Mouse (Mus musculus): ENCODE measurements at regions not wholly inside any gene's neighbourhood (a gene's known extent, or its start where the extent isn't known, plus 50 kb on each side); places are given as distances from the start of the nearest gene placed in this dataset.

DNA sequence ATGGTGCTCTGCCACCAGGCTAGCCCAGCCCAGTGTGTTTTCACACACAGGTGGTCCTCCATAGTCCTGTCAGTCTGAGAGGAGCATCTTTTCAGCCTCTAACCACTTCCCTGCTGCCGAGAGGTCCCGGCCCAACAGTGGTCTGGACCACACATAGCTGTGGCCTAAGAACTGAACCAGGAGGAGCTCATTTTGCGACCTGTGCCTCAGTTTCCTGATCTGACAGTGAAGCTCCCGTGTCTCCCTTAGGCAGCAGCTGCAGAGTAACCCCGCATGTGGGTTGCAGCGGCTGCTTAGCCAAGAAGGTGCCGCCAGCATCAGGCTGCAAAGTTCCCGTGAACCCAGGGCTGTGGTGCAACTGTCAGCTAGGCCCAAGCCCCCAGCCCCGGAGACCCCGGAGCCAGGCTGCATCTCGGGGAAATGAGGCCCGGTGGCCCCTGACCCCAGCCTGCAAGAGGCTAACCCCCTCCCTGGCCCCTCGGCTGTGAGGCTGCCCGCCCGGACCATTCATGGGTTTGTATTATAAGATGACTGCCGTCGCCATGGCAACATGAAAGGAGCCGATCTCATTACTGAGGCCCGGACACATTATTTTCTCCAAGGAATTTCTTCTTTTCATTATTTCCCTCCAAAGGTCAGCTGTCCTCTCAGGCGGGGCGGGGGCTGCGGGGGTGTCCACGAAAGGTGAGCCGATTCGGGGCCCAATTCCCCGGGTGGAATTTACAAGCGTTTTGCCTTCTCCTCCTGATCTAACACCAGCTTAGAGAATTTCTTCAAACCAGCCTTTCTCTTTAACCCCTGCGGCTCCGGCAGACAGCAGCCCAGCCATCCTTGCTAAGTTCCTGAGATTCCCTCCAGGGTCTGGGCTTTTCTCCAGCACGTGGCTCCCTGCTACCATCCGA, 152.6 kb upstream of the Gm26897 start:
- ATAC-seq, result peak; percentile 71
- no peaks in the 10 kb centered on the region for H3K36me3 ChIP-seq (ENCODE audit: control insufficient read depth, insufficient read depth)
- under 1% methylated on average over 31 of the region's 31 CpGs for WGBS
- H3K27me3 ChIP-seq (replicated peaks; ENCODE audit: control insufficient read depth, insufficient read depth, low read length), result no peaks in the 10 kb centered on the region
- peak overlapping the region; percentile 64 for H3K4me2 ChIP-seq (ENCODE audit: low read length)
- no peaks in the 10 kb centered on the region for H3K9me3 ChIP-seq (ENCODE audit: control insufficient read depth, low read length)
- peaks cover 52% of the 10 kb centered on the region for H3K4me1 ChIP-seq (replicated peaks; ENCODE audit: control insufficient read depth, insufficient read depth, low read length)
- H3K9ac ChIP-seq (replicated peaks; ENCODE audit: low read depth, low read length), result peak overlapping the region; percentile 49
- H3K4me3 ChIP-seq (replicated peaks; ENCODE audit: low read length), result peak overlapping the region; percentile 42
- peak overlapping the region; percentile 84 for H3K27ac ChIP-seq (ENCODE audit: low read length)

DNA sequence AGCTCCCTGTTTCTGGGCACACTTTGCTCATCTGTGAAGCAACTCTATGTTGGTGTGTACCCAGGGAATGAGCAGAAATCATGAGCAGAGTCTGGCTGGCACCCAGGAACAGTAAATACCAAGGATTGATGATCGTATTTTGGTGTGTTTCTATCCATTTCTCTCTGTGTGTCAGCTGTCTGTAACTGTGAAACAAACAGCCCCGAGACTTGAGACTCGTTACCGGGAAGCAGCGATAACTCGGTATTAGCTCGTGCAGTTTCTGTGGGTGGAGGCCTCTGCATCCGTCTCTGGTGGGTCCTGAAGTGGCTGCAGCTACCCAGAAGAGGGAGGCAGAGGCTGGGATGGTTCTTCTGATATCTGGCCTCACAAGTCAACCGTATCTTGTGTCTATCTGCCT, 151.7 kb upstream of the Gm26897 start:
- Histone ChIP-seq H3K4me3 (replicated peaks; ENCODE audit: low read length) (peak overlapping the region; percentile 42), H3K27ac (ENCODE audit: low read length) (peak overlapping the region; percentile 84), H3K9ac (replicated peaks; ENCODE audit: low read depth, low read length) (peak overlapping the region; percentile 49; the same call in 1 of the 2 replicates), H3K9me3 (ENCODE audit: control insufficient read depth, low read length) (no peaks in the 10 kb centered on the region), H3K27me3 (replicated peaks; ENCODE audit: control insufficient read depth, insufficient read depth, low read length) (no peaks in the 10 kb centered on the region), H3K4me2 (ENCODE audit: low read length) (peak overlapping the region; percentile 64), H3K4me1 (replicated peaks; ENCODE audit: control insufficient read depth, insufficient read depth, low read length) (peaks cover 48% of the 10 kb centered on the region), H3K36me3 (ENCODE audit: control insufficient read depth, insufficient read depth) (no peaks in the 10 kb centered on the region)
- 10% methylated on average over 9 of the region's 9 CpGs for WGBS
- ATAC-seq, result peak; percentile 7; the same call in 1 of the 2 replicates

DNA sequence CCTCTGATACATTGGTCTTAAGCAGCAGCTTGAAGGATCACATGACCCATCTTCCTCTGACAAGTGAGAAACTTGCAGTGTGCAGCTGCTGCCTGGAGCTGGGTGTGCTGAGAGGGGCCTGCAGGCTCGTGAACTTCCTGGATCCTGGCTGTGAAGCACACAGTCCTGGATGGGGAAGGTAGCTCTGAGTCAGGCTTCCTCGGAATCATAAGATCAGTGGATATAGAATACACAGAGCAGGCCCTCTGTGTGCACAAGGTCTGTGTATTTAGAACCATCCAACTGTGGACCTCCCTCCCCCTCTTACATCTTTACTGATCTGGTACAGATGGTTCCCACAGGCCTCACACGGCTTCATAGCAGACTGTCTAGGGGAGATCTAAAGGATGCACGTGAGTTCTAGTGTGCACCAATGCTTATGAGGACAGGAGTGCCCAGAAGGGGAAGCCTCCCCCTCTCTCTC, 143.1 kb upstream of the Gm26897 start:
- Histone ChIP-seq H3K4me1 (replicated peaks; ENCODE audit: control insufficient read depth, insufficient read depth, low read length) (peaks cover 29% of the 10 kb centered on the region), H3K4me3 (replicated peaks; ENCODE audit: low read length) (no peak overlapping the region), H3K9ac (replicated peaks; ENCODE audit: low read depth, low read length) (no peak overlapping the region), H3K27ac (ENCODE audit: low read length) (peak overlapping the region; percentile 66), H3K36me3 (ENCODE audit: control insufficient read depth, insufficient read depth) (no peaks in the 10 kb centered on the region), H3K4me2 (ENCODE audit: low read length) (no peak overlapping the region), H3K27me3 (replicated peaks; ENCODE audit: control insufficient read depth, insufficient read depth, low read length) (no peaks in the 10 kb centered on the region), H3K9me3 (ENCODE audit: control insufficient read depth, low read length) (no peaks in the 10 kb centered on the region)
- 11% methylated on average over 4 of the region's 4 CpGs for WGBS
- ATAC-seq, result peak; percentile 75

DNA sequence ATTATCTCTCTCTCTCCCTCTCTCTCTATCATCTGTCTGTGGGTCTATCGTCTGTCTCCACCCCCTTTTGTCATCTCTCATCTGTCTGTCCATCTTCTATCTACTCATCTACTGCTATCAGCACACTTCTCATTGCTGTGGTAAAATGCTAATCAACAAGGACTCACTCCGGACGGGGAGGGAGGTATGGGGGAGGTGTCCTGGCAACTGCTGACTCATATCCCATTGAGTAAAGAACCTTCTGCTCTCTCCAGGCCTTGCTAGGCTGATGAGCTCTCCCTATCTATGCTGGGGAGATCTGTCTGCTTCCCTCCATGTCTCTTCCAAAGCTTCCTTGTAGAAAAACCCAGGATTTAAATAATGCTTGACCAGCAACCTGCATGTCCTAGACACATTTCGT, 140.9 kb upstream of the Gm26897 start:
- ATAC-seq, result no peak

DNA sequence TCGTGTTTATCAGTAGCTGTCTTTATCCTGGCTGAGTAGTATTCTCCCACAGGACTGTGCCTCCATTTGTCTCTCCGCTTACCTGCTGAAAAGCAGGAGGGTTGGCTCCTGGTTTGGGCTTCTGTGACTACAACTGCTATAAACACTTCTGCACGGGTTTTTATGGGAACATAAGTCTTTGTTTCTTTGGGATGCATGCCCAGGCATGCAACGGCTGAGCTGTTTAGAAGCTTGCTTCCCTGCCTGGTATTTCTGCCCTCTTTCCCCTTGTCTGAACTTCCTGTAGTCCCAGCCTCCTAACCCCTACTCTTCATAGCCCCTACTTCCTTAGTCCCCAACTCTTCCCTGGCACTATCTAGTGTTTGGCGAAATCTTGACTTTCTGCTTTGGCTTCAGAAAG, 139.6 kb upstream of the Gm26897 start:
- WGBS, result 69% methylated on average over 5 of the region's 5 CpGs
- Histone ChIP-seq H3K4me1 (replicated peaks; ENCODE audit: control insufficient read depth, insufficient read depth, low read length) (peaks cover 54% of the 10 kb centered on the region), H3K4me2 (ENCODE audit: low read length) (no peak overlapping the region), H3K4me3 (replicated peaks; ENCODE audit: low read length) (no peak overlapping the region), H3K9ac (replicated peaks; ENCODE audit: low read depth, low read length) (no peak overlapping the region), H3K27ac (ENCODE audit: low read length) (peak overlapping the region; percentile 80), H3K27me3 (replicated peaks; ENCODE audit: control insufficient read depth, insufficient read depth, low read length) (no peaks in the 10 kb centered on the region), H3K9me3 (ENCODE audit: control insufficient read depth, low read length) (no peaks in the 10 kb centered on the region), H3K36me3 (ENCODE audit: control insufficient read depth, insufficient read depth) (no peaks in the 10 kb centered on the region)
- no peak for ATAC-seq

More for the DNA sequence above, 140.9 kb upstream of the Gm26897 start:
- H3K27me3 ChIP-seq (replicated peaks; ENCODE audit: control insufficient read depth, insufficient read depth, low read length), result no peaks in the 10 kb centered on the region
- H3K4me2 ChIP-seq (ENCODE audit: low read length), result no peak overlapping the region
- no peaks in the 10 kb centered on the region for H3K36me3 ChIP-seq (ENCODE audit: control insufficient read depth, insufficient read depth)
- H3K4me3 ChIP-seq (replicated peaks; ENCODE audit: low read length), result no peak overlapping the region
- H3K4me1 ChIP-seq (replicated peaks; ENCODE audit: control insufficient read depth, insufficient read depth, low read length), result peaks cover 43% of the 10 kb centered on the region
- WGBS, result 68% methylated on average over 4 of the region's 4 CpGs
- H3K9ac ChIP-seq (replicated peaks; ENCODE audit: low read depth, low read length), result no peak overlapping the region
- H3K9me3 ChIP-seq (ENCODE audit: control insufficient read depth, low read length), result no peaks in the 10 kb centered on the region
- no peak overlapping the region for H3K27ac ChIP-seq (ENCODE audit: low read length)

DNA sequence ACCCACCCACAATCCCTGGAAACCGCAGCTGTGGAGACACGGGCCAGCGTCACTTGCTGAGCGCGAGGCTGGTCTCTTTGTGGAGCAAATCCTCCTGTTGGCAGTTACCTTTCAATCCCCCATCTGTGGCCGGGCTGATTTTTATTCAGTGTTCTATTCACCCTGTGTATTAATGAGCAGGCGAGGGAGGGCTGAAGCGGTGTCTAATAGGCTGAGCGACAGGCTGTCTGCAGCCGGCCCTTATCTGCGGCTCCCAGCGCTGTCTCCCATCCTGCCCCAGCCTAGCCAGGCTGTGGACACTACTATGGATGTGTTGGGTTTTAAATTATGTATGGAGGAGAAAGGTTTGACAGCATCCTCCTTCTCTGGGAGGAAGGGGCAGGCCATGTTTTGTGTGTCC, 138.3 kb upstream of the Gm26897 start:
- ATAC-seq, result peak; percentile 91
- Histone ChIP-seq H3K9me3 (ENCODE audit: control insufficient read depth, low read length) (no peaks in the 10 kb centered on the region), H3K4me3 (replicated peaks; ENCODE audit: low read length) (no peak overlapping the region), H3K27me3 (replicated peaks; ENCODE audit: control insufficient read depth, insufficient read depth, low read length) (no peaks in the 10 kb centered on the region), H3K27ac (ENCODE audit: low read length) (peak overlapping the region; percentile 80), H3K4me1 (replicated peaks; ENCODE audit: control insufficient read depth, insufficient read depth, low read length) (peaks cover 52% of the 10 kb centered on the region), H3K9ac (replicated peaks; ENCODE audit: low read depth, low read length) (0 out of 2 replicates have a peak overlapping the region, but pooled peaks have one; percentile 12), H3K4me2 (ENCODE audit: low read length) (no peak overlapping the region), H3K36me3 (ENCODE audit: control insufficient read depth, insufficient read depth) (no peaks in the 10 kb centered on the region)
- WGBS, result 2% methylated on average over 12 of the region's 12 CpGs

DNA sequence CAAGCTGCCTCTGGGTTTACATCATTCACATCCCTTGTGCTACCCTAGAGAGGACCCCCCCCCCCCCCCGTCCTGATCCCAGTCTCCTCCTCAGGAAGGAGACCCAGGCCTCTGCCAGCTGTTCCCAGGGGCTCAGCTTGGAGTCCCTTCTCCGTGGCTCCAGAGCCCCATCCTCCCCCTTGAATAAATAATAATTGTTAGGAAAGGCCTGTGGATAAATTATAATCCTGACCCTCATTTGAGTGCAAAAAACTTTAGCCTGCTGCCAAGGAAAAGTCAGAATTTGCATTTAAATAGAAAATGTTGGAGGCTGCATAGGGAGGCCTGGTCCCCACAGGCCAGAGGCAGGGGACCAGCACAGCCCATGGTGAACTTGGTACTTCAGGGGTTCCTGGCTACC, 136.0 kb upstream of the Gm26897 start:
- H3K9me3 ChIP-seq (ENCODE audit: control insufficient read depth, low read length), result no peaks in the 10 kb centered on the region
- no peak overlapping the region for H3K4me2 ChIP-seq (ENCODE audit: low read length)
- WGBS, result 9% methylated on average over 2 of the region's 2 CpGs
- no peak overlapping the region for H3K4me3 ChIP-seq (replicated peaks; ENCODE audit: low read length)
- H3K27ac ChIP-seq (ENCODE audit: low read length), result 0 out of 2 replicates have a peak overlapping the region, but pooled peaks have one; percentile 17
- peaks cover 51% of the 10 kb centered on the region for H3K4me1 ChIP-seq (replicated peaks; ENCODE audit: control insufficient read depth, insufficient read depth, low read length)
- no peak for ATAC-seq
- no peak overlapping the region for H3K9ac ChIP-seq (replicated peaks; ENCODE audit: low read depth, low read length)
- no peaks in the 10 kb centered on the region for H3K27me3 ChIP-seq (replicated peaks; ENCODE audit: control insufficient read depth, insufficient read depth, low read length)
- no peaks in the 10 kb centered on the region for H3K36me3 ChIP-seq (ENCODE audit: control insufficient read depth, insufficient read depth)

DNA sequence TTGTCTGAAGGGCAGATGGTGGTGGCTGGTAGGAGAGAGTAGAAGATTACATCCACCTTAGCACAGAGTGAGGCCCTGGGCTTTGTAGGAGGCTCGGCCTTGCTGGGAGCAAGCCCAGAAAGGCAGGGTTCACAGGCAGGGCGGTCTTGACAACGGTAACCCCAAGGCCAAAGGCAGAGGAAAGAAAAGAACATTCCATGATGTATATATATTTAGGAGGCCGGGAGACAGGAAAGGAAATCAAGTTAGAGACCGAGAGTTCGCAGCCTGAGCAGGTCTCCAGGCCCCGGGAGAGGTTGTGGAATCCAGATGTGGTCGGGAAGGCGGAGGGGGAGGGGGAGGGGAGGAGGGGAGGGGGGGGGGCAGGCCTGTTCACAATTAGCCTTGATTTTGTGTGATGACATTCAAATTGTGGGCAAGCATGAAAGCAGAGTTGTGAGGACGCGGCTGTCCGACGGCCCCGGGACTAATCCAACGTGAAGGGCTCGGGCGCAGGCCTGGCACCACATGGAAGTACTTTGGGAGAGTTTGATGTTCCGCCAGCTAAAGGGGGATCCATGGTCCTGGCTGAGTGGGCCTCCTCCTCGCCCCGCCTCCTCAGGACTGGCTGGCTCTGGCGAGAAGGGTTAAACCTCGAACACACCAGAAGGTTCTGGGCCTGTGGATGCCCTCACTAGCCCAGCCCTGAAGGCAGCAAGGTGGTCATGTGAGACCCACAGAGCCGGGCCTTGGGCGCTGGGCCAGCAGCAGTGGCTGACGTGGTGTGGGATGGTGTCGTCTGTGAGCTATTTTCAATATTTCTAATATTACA, 131.8 kb upstream of the Gm26897 start:
- H3K27me3 ChIP-seq (replicated peaks; ENCODE audit: control insufficient read depth, insufficient read depth, low read length), result no peaks in the 10 kb centered on the region
- H3K9ac ChIP-seq (replicated peaks; ENCODE audit: low read depth, low read length), result no peak overlapping the region
- no peaks in the 10 kb centered on the region for H3K9me3 ChIP-seq (ENCODE audit: control insufficient read depth, low read length)
- peaks cover 22% of the 10 kb centered on the region for H3K4me1 ChIP-seq (replicated peaks; ENCODE audit: control insufficient read depth, insufficient read depth, low read length)
- 0 out of 2 replicates have a peak, but pooled peaks have one; percentile 15 for ATAC-seq
- 59% methylated on average over 23 of the region's 26 CpGs for WGBS
- H3K27ac ChIP-seq (ENCODE audit: low read length), result no peak overlapping the region
- H3K4me3 ChIP-seq (replicated peaks; ENCODE audit: low read length), result no peak overlapping the region
- no peaks in the 10 kb centered on the region for H3K36me3 ChIP-seq (ENCODE audit: control insufficient read depth, insufficient read depth)
- H3K4me2 ChIP-seq (ENCODE audit: low read length), result no peak overlapping the region

DNA sequence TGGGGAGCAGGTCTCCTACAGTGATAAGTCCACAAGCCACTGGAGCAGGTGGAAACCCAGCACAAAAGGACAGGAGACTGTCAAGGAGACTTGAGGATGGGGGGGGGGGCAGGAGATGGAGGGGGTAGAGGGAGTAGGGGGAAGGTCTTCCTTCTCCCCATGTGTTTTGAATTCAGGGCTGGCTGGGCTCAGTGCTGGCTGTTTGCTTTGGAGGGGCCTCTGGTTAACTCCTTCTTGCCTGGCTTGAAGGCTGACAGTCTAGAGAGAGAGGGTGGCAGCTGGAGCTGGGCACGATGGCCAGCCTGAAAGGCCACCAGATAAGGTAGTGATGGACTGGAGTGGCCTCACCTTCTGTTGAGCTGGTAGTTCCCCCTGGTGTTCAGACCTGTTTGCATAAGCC, 120.0 kb upstream of the Gm26897 start:
- Histone ChIP-seq H3K9me3 (ENCODE audit: control insufficient read depth, low read length) (no peaks in the 10 kb centered on the region), H3K4me2 (ENCODE audit: low read length) (no peak overlapping the region), H3K27me3 (replicated peaks; ENCODE audit: control insufficient read depth, insufficient read depth, low read length) (no peaks in the 10 kb centered on the region), H3K4me3 (replicated peaks; ENCODE audit: low read length) (no peak overlapping the region), H3K4me1 (replicated peaks; ENCODE audit: control insufficient read depth, insufficient read depth, low read length) (no peaks in the 10 kb centered on the region), H3K36me3 (ENCODE audit: control insufficient read depth, insufficient read depth) (no peaks in the 10 kb centered on the region), H3K9ac (replicated peaks; ENCODE audit: low read depth, low read length) (no peak overlapping the region), H3K27ac (ENCODE audit: low read length) (no peak overlapping the region)
- no peak for ATAC-seq
- 52% methylated on average over 1 of the region's 1 CpGs for WGBS

Measured in forebrain, embryonic 16.5 days (tissue).